Mouse (Mus musculus) cerebellum, postnatal 10 days (tissue): Measurements from ENCODE around the gene Twf2.
A peak's percentile ranks its signal among the peaks of the same experiment; 100 is the strongest.

Source experiments
- DNase-seq, 2 experiments: peaks; one replicate each; pipeline ENCODE4 v3.0.0; 2021; ENCODE audit warnings: mixed read lengths in 2 of 2

The Twf2 gene

DNA sequence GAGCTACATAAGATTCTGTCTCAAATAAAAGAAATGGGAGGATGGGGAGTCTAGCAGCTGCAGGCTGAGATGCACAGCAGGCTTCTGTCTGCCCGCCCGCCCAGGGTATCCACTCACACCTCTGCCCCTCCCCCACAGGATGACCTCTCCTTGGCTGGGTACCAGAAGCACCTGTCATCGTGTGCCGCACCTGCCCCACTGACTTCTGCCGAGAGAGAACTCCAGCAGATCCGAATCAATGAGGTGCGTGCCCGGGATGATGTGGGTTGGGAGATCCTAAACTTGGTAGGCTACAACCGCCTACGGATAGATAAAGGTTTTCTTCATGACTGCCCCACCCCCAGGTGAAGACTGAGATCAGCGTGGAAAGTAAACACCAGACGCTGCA is 9.7 kb downstream of the Twf2 start:
- no peak for DNase-seq

DNA sequence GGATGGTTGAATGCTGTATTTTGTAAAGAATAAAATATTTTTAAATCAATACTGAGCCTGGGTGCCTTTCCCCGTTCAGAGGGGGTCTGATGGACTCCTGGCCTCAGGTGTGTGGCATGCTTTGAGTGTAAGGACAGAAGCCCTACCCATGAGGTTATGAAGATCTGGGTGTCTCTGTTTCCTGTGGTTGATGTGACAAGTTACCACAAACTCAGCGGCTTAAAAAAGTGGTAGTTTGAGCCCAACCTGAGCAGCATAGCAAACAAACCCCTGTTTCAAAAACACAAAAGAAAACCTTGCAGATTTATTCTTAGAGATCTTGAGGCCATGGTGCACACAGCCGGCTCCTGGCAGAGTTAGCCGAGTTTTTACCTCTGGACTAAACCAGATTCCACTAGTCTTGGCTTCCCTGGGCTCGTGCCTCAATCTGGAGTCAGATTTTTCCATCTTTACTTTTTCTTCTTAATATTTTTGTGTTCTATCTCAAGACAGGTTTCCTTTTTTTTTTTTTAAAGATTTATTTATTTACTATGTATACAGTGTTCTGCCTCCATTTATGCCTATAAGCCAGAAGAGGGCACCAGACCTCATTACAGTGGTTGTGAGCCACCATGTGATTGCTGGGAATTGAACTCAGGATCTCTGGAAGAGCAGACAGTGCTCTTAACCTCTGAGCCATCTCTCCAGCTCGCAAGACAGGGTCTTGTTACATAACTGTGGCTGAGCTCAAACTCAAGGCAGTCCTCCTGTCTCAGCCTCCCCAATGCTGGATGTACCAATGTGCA is 12.6 kb downstream of the Twf2 start:
- no peak for DNase-seq

DNA sequence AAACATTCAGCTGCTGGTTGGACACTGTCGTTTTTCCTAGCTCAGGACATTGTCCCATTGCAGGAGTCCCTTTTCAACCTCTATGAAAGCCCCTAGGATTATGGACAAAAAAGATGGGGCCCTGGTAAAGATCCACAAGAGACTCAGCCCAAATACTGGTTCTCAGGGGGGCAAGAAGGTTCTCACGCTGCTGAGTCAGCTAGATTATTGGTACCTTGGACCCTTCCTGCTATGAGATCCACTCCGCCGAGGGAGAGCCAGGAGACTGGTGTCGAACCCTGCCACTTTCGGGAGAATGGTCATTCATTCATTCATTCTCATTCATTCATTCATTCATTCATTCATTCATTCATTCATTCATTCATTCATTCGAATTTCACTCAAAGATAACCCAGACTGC is 14.1 kb downstream of the Twf2 start:
- DNase-seq, result no peak

DNA sequence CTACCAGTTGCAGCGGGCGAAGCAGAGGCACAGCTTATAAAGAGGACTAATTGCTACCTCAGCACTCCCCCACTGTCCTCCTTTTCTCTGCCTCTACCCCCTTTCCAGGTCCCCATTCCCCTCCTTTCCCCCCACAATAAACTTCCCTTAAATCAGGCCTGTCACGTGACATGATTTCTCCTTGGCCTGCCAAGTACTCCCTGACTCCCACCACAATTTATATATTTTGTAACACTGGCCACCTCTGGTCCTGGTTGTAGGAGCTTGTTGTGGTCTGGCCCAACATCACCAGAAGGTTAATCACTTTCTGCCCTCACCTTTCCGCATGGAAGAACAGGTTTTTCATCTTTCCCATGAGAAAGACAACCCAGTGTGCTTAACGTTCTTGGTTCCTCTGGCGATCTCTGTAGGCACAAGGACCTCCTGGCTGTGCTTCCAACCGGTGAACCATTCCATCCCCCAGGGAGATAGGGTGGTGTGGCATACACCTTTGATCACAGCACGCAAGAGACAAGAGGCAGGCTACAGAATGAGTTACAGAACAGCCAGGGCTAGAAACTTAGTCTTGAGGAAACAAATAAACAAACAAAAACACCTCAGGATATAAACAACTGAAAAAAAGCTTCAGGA is 18.1 kb downstream of the Twf2 start:
- DNase-seq, result no peak

DNA sequence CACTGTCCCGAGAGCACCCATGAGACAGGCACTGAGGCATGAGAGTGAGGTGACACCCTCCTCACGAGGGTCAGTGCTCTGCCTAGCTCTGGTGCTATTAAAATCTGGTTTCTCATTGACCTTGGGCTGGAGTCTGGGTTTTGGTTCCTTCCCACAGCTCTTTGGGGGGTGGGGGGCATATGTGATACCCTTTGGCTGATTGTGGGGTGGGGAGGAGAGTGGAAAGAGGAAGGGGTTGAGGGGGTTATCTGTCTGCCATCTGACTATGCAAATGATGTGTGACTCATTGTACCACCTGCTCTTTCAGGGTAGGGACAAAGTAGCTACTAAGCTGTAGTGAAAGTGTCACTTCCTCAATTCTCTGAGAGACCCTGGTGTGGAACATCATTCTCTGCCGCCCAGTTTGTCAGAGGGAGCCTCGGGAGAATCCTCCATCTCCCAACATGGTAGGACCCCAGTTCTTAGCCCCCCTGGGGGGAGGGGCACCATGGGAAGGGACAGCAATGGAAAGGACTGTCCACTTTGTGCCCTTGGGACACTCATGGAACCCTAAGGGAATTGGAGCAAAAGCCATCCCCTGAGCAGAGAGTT is 19.4 kb downstream of the Twf2 start, which contains the start of gene Tlr9:
Gene Tlr9 (plus strand): TSS at position 338 of the 591 bp plus-strand sequence.
- DNase-seq, result no peak

DNA sequence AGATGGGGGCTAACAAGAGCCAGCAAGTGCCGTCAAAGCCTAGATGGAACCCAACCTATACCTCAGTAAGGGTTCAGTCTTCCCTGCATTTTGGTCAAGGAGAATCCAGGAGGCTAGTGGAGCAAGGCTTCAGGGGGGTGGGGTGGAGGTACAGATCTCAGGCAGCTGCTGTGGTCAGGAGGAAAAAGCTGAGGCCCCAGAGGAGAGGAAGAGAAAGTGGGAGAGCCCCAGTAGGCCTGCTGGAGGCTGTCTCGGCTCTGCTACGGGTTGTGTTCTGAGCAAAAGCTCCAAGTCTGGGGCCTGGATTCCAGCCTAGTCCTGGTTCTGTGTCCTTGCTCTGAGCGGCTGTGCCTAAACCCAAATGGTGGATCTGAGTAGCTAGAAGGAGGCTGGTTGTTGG is 20.1 kb downstream of the Twf2 start:
- no peak for DNase-seq

DNA sequence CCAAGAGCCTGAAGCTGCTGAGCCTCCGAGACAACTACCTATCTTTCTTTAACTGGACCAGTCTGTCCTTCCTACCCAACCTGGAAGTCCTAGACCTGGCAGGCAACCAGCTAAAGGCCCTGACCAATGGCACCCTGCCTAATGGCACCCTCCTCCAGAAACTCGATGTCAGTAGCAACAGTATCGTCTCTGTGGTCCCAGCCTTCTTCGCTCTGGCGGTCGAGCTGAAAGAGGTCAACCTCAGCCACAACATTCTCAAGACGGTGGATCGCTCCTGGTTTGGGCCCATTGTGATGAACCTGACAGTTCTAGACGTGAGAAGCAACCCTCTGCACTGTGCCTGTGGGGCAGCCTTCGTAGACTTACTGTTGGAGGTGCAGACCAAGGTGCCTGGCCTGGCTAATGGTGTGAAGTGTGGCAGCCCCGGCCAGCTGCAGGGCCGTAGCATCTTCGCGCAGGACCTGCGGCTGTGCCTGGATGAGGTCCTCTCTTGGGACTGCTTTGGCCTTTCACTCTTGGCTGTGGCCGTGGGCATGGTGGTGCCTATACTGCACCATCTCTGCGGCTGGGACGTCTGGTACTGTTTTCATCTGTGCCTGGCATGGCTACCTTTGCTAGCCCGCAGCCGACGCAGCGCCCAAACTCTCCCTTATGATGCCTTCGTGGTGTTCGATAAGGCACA is 22.7 kb downstream of the Twf2 start:
- no peak for DNase-seq

DNA sequence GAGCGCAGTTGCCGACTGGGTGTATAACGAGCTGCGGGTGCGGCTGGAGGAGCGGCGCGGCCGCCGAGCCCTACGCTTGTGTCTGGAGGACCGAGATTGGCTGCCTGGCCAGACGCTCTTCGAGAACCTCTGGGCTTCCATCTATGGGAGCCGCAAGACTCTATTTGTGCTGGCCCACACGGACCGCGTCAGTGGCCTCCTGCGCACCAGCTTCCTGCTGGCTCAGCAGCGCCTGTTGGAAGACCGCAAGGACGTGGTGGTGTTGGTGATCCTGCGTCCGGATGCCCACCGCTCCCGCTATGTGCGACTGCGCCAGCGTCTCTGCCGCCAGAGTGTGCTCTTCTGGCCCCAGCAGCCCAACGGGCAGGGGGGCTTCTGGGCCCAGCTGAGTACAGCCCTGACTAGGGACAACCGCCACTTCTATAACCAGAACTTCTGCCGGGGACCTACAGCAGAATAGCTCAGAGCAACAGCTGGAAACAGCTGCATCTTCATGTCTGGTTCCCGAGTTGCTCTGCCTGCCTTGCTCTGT is 23.3 kb downstream of the Twf2 start:
- peak; percentile 63 to 64 for DNase-seq

DNA sequence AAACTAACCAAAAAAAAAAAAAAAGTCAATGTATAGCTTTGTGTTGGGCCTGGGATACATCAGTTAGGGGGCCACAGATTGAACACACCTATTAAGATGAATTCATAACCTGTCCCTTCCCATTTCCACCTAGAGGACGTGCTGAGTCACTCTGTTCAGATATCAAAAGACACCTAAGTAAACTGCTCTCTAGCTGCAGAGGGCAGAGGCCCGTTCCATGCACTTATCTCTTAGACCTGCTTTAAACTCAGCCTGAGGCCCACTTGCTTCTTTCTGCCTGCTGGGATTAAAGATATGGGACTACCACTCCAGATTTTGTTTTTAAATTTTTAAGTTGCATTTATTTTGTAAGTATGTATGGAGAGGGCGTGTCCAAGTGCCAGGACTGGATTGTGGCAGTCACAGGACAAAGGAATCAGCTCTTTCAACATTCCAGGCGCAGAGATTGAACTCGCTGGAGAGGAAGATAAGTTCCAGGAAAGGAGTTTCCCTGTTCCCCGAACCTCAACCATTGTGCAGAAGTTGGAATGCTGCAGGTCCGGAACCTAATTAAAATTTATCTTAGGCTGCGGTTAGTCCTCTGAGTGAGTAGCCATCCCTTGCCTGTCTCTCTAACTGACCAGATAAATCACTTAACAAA is 25.0 kb downstream of the Twf2 start:
- no peak for DNase-seq

DNA sequence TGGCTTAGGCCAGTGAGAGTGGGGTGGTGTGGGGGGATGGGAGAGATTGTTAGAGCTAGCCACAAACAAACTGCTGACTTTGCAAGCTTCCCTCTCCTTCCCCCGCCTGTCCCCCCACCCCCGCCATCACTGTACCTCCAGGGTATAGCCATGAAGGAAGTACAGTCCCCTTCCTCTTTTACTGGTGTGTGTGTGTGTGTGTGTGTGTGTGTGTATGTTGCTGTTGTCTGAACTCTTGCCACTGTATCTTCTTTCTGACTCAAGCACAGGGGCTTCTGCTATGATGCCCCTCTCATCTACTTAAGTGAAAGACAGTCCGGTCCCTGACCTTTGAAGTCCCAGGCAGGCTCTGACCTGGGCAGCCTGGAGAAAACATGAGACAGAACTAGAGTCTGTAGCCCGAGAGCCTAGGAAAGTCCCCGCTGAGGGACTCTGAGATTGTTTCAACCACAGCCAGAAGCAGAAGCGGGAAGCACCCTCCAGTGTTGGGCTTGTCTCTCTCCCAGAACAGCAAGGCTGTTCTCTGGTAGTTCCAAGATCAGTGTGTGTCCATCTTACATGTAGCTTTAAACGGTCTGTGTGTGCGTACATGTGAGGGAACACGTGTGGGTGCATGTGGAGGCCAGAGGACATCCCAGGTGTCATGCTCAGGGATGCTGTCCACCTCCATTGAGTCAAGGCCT is 27.3 kb downstream of the Twf2 start:
- DNase-seq, result no peak

DNA sequence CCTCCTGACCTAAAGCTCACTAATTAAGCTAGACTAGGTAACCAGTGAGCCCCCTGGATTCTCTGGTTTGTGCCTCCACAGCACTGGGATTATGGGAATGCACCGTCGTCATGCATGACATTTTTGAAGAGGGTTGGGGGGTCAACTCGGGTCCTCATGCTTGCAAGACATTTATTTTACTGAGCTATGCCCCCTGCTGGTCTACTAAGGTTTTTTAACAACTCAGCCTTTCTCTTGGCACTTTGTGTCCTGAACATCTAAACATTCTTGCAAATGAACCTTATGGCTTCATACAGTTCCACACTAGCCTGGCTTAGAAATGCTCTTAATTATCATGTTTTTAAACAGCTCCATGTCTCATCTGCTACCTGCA is 27.8 kb downstream of the Twf2 start:
- DNase-seq, result no peak

DNA sequence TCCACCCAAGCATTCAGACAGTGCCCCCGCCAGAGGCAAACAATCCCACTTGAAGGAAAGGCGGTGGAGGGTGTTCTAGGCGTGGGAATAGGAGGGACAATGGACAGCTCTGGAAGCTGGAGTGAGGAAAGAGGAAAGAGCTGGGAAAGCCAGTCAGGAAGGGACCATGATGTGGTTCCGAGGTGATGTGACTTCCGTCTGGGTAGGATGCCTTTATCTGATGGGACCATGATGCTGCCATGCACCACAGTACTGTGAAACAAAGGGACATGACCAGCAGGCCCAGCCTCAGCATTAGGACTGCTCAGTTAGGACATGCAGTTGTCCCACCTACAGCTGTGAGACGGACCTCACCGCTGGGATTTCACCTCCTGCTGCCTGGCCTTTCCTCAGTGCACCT is 28.3 kb downstream of the Twf2 start:
- DNase-seq, result no peak

DNA sequence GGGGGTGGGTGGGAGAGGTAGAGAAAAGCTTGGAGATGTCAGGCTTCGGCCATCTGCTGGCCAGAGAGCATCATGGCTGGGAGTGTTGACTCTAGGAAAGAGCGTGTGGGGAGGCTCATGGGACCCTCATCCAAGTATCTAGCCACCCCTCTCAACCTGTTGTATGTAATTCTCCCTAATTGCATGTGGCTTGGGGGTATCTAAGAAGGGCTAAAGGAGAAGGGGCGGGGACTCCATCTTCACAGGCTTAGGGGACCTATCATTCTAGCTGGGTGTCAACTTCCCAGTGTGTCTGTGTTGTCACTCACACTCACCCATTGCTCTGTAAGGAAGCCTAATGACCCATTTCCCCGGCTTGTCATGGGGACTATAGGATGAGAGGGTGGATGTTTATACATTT is 28.9 kb downstream of the Twf2 start:
- no peak for DNase-seq

DNA sequence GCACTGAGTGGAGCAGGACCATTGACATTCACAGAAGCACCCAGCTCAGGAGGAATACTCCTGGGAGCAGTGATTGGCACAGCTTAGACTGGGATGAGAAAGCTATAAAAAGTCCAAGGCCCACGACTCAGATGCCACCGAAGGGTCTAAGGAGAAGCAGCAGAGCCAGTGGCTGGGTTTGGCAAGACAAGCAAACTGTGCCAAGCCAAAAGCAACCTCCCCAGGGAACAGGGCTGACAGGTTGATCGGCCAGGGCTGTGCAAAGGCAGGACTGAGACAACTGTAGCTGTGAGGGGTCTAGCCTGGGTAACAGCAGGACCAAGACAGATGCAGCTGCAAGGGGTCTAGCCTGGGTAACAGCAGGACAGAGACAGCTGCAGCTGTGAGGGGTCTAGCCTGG is 30.0 kb downstream of the Twf2 start:
- DNase-seq, result no peak

DNA sequence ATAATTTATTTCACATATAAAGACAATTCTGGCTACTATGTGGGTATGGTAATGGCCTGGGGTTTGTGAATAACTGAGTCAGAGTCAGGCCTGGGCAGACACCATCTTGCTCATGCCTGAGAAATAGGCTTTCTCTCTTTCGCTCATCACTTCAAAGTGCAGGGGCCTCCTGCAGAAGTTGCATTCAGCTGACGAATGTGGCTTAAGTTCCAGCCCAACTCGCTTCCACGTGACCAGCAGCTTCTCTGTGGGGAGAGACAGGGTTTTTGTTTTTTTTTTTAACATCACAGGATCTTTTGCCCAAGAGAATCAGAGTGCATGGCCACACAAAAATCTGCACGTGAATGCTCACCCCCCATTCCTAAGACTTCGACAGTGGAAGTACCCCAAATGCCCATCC is 31.0 kb downstream of the Twf2 start:
- no peak for DNase-seq

DNA sequence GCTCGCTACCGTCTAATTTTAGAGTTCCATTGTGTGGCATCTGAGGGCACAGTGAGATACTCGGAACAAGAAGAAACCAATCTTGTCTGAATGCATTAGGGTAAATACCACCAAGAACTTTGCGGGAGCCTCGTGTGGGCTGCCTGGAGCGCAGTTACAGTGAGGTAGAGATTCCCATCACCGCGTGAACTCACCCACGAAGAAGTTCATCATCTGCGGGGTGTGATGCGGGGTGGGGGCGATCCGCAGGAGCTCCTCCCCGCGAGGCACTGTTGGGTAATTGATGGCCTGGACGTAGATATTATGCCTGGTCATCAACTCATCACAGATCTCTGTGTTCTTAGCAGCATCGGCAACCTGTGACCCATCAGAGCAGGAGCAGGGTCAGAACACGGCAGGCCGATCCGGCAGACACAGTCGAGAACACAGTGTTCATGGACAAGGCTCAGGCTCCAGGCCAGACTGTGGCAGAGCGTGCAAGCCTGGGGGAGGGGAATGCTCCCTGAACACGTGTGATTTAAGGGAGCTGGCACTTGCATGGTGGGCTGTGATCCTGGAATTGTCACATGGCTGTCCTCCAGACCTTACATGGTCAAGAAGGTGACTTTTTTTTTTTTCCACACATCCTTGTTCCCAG is 32.4 kb downstream of the Twf2 start:
- DNase-seq, result no peak

DNA sequence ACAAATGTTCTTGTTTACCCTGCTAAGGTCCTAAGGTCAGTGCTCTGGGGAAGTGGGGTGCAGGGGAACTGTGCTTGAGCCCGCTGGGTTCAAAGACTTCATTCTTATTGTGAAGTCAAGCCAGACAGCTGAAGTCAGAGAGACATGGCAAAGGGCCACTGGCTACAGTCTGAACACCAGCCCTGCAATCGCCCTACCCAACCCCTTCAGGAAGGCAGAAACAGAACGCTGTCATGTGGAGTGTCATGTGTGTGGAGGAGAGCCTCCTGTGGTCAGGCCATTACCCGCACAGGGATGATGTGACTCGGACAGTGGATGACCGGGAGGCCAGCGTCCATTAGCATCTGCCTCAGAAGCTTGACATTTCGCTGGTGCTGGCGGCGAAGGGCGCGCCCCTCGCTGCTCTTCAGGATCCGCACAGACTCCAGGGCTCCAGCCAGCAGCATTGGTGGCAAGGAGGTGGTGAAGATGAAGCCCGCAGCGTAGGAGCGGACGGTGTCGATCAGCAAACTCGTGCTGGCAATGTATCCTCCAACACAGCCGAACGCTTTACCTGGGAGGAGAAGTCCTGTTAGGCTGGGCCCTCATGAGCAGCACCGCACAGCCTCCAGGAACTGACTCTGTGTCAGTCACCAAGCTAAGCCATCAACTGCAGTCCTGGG is 33.4 kb downstream of the Twf2 start:
- DNase-seq, result no peak

DNA sequence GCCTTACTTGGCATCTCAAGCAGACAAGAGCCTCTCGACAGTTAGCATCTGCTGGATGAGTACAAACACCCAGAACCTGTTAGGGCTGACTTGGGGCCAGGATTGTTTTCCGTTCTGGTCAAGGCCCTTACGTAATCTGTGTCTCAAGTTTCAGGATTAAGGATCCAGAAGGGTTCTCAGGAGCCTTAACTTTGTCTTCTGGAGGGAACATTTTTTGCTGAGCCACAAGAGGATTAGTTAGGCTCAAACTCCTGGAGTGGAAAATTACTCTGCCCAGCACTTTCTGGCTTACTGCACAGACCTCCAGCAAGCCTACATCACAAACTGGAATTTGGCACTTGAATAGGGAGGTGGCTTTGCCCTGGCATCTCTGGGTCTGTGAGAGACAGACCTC is 33.9 kb downstream of the Twf2 start:
- DNase-seq, result no peak

DNA sequence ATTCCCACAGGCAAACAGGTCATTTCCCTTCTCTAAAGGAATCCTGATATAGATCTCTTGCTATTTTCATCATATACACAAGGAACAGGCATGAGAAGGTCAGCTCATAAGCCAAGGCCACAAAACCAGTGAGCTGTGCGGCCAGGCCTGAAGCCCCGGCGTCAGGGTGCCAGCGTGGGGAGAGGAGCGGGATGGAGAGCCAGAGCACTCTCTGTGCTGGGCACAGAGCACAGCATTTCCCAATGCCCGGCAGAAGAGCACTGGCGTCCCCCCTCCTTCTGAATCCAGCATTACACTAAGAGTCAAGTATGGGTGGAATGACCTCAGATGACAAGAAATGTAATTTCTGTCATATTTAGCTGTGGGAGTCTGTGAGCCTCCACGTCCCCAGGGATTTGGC is 34.5 kb downstream of the Twf2 start:
- DNase-seq, result no peak

DNA sequence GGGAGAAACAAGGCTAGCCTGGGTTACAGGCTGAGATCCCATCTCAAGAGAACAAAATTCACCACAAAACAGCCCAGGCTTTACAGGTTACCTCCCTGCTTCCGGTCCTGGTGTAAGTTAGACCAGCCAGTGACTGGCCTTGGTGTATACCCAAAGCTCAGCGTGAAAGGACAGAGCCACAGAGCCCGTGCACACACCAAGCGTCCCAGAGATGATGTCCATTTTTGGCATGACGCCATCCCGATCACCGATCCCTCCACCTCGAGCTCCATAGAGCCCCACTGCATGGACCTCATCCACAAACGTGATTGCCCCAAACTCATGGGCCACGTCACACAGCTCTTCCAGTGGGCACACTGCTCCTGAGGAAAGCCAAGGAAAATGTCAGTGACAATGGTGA is 35.0 kb downstream of the Twf2 start:
- no peak for DNase-seq

DNA sequence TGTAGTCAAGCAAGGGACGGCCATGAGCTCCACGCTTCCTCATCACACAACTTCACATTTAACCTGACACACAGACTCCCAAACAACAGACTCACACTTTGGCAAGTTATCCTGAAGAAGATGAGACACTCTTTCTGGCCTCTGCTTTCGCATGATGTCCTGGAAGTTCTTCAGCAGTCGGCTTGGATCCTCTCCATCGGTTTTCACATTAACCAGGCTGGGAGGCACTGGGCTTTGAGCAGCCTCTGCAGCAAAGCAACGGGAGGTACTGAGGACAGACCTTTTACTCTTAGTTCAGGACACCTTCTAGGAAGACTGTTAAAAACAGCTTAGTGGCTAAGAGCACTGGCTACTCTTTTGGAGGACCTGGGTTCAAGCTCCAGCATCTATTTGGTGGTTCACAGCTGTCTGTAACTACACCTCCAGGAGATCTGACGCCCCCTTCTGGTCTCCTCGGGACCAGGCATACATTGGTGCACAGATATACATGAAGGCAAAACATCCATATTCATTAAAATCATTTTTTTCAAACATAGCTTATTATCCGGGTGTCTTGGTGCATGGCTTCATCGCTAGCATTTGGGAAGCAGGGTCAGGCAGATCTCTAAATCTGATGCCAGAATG is 38.7 kb downstream of the Twf2 start:
- DNase-seq, result no peak
